Mouse (Mus musculus) effector memory CD4-positive, alpha-beta T cell, adult 7 months (primary cell): ENCODE measurements around the gene C2cd4d. TPM values are rescaled to one million over a fixed set of nuclear protein-coding genes. Genes with fewer than 3 reads are reported as not detected.

ENCODE experiments used
- polyA plus RNA-seq: library from polyadenylated mRNA; unstranded; fragments of 100-300 nt; shearing (Covaris generic); gene quantifications from one replicate; pipeline ENCODE4 v1.2.1, GENCODE M21; 2017

The C2cd4d gene
- polyA plus RNA-seq = not detected

GRCm38 (mm10) chr3:94362138-94362537 lies at the start of gene C2cd4d:
Gene C2cd4d, plus strand, starts transcription at chr3:94362438.

GRCm38 (mm10) chr3:94341959-94342422 lies 20.2 kb upstream of the C2cd4d start, which contains the start of gene Them5:
Gene Them5, plus strand, starts transcription at chr3:94342099.

GRCm38 (mm10) chr3:94372641-94373040 lies 10.4 kb downstream of the C2cd4d start, which contains the start of gene Rorc:
Gene Rorc, plus strand, starts transcription at chr3:94372794.

GRCm38 (mm10) chr3:94398217-94398616 lies 36.0 kb downstream of the C2cd4d start, which contains the start of gene Lingo4:
Gene Lingo4, plus strand, starts transcription at chr3:94398517.

GRCm38 (mm10) chr3:94413031-94413679 lies 50.9 kb downstream of the C2cd4d start, which contains the start of gene Tdrkh:
Gene Tdrkh, plus strand, starts transcription at chr3:94413273.

Other genes with a start within 250 kb of the C2cd4d start
- gene Gm10696, start 184.2 kb upstream of the C2cd4d start, polyA plus RNA-seq = not detected
- gene Gm5286, start 165.7 kb upstream of the C2cd4d start, polyA plus RNA-seq = not detected
- not detected for gene Gm4778, start 98.4 kb upstream of the C2cd4d start, polyA plus RNA-seq
- gene Them4, start 52.3 kb upstream of the C2cd4d start, polyA plus RNA-seq = 2.7 TPM
- gene Them5, start 20.3 kb upstream of the C2cd4d start, polyA plus RNA-seq = not detected
- gene Rorc, start 10.4 kb downstream of the C2cd4d start, polyA plus RNA-seq = not detected
- not detected for gene Lingo4, start 36.1 kb downstream of the C2cd4d start, polyA plus RNA-seq
- 0.85 TPM for gene Tdrkh, start 50.8 kb downstream of the C2cd4d start, polyA plus RNA-seq
- gene Mrpl9, start 80.9 kb downstream of the C2cd4d start, polyA plus RNA-seq = 63.0 TPM
- 2.0 TPM for gene Oaz3, start 81.5 kb downstream of the C2cd4d start, polyA plus RNA-seq
- gene Celf3, start 115.9 kb downstream of the C2cd4d start, polyA plus RNA-seq = 2.7 TPM
- not detected for gene Riiad1, start 117.9 kb downstream of the C2cd4d start, polyA plus RNA-seq
- gene Snx27, start 220.3 kb downstream of the C2cd4d start, polyA plus RNA-seq = 10.6 TPM